Mouse (Mus musculus) cerebellum, adult 2 months (tissue): ENCODE results near the gene Senp5. TPM values are rescaled to one million over a fixed set of nuclear protein-coding genes. Genes with fewer than 3 reads are reported as not detected.

Experiments
- DNase-seq, 2 experiments: peaks; one replicate each; pipeline ENCODE4 v3.0.0; 2021
- H3K27ac ChIP-seq: fragments of 200-500 bp; 2 replicates; pipeline ENCODE4 v1.5.1; 2012; ENCODE audit warnings: low read length, control low read depth, inconsistent platforms; ENCODE audit not compliant: insufficient read depth
- H3K27me3 ChIP-seq: fragments of 200-500 bp; 2 replicates; pipeline ENCODE4 v1.6.1; 2012; ENCODE audit warnings: inconsistent platforms, mild to moderate bottlenecking, low read length, moderate library complexity; ENCODE audit not compliant: control insufficient read depth, insufficient read depth
- H3K4me1 ChIP-seq: fragments of 200-500 bp; 2 replicates; pipeline ENCODE4 v1.6.1; 2011; ENCODE audit warnings: low read length; ENCODE audit not compliant: control insufficient read depth, insufficient read depth
- H3K4me3 ChIP-seq: fragments of 200-500 bp; replicated peaks from 2 replicates; pipeline ENCODE3; 2011; ENCODE audit warnings: mild to moderate bottlenecking, low read depth, low read length, control low read depth; ENCODE audit not compliant: insufficient read depth
- CTCF ChIP-seq: fragments of 200-500 bp; IDR thresholded peaks from 2 replicates; pipeline ENCODE4 v1.5.1; 2011; ENCODE audit warnings: low read depth, mild to moderate bottlenecking, control low read depth, low read length, moderate library complexity, borderline replicate concordance; ENCODE audit not compliant: insufficient read depth
- POLR2A ChIP-seq: fragments of 200-500 bp; IDR thresholded peaks from 2 replicates; pipeline ENCODE4 v1.6.1; 2011; ENCODE audit warnings: low read length, control low read depth, borderline replicate concordance; ENCODE audit not compliant: insufficient read depth
- WGBS: fragments of 180-500 bp; shearing (Covaris S2); methylation state at CpG from one replicate; pipeline ENCODE4 v1.1.7; 2018; 5-methylcytosine and 5-hydroxymethylcytosine counted together
- polyA plus RNA-seq: library from polyadenylated mRNA; depleted of rRNA; stranded (reverse); fragments of >200 nt; gene quantifications from 2 replicates; pipeline ENCODE4 v1.2.3, GENCODE M21; 2012

The Senp5 gene
- polyA plus RNA-seq, 1 experiment, result 25.0 TPM

DNA sequence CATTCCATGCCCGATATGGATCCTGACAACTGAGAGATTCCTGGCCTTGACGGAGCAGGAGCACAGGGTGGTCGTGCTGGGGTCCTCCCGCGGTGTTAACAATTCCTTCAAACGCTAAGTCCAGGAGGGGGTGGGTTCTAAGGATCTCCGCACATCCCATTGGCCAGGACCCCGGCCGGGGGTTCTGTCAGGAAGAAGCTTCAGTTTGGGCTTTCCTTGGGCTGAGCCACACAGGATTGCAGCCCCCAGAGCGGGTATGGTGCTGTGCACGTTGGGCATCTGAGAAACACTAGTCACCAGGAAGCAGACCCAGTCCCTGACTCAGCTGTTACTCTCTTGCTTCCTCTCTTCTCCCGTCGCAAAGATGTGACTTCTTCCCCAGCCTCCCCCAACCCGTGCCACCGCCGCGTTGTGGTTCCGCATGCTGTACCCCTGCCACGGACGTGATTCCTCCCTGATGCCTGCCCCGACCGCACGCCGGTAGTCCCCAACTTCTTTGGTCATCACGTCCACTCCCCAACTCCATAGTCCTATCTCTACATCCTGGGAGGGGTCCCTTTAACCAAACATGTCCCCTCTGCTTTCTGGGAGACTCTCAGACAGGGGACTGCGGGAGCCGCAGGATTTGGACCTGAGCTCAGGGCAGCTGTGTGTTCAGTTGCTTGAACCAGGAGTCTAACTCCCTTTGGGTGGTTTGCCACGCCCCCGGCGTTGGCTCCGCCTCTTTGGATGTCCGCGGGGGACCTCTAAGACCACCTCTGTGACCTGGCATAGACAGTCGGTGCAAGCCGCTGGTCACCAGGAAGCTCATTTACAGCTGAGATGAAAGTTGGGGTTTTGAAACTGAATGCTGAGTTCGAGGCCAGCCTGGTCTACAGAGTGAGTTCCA, 67.8 kb downstream of the Senp5 start:
- DNase-seq, result peak; percentile 36 to 45
- Histone ChIP-seq H3K4me1 (peaks cover 4% of the 10 kb centered on the region), H3K27me3 (no peaks in the 10 kb centered on the region), H3K4me3 (peak overlapping the region; percentile 66), H3K27ac (peak overlapping the region; percentile 96)
- no peak for TF ChIP-seq CTCF
- no peak for TF ChIP-seq POLR2A
- 12% methylated on average over 36 of the region's 36 CpGs for WGBS

DNA sequence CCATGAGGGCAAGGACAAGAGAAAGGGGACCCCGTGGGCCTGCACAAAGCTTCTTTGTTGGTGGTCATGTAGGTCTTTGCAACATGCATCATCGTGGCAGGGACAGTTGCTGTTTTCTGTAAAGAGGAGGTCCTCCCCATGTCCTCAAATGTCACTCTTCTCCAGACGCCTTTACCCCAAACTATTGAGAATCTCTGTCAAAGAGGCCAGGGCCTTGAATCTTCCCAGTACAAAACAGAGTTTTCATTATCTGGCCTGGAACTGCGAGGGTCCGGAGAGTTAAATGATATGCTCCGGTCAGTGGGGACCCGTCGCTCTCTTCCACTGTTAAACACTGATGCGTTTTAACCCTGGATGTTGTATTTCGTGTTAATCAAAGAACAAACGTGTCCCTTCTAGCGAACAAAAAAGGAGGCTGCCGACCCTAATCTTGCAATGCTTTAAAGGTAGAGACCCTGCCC, 68.5 kb downstream of the Senp5 start:
- no peak for TF ChIP-seq POLR2A
- no peak for TF ChIP-seq CTCF
- peaks cover 4% of the 10 kb centered on the region for H3K4me1 ChIP-seq

DNA sequence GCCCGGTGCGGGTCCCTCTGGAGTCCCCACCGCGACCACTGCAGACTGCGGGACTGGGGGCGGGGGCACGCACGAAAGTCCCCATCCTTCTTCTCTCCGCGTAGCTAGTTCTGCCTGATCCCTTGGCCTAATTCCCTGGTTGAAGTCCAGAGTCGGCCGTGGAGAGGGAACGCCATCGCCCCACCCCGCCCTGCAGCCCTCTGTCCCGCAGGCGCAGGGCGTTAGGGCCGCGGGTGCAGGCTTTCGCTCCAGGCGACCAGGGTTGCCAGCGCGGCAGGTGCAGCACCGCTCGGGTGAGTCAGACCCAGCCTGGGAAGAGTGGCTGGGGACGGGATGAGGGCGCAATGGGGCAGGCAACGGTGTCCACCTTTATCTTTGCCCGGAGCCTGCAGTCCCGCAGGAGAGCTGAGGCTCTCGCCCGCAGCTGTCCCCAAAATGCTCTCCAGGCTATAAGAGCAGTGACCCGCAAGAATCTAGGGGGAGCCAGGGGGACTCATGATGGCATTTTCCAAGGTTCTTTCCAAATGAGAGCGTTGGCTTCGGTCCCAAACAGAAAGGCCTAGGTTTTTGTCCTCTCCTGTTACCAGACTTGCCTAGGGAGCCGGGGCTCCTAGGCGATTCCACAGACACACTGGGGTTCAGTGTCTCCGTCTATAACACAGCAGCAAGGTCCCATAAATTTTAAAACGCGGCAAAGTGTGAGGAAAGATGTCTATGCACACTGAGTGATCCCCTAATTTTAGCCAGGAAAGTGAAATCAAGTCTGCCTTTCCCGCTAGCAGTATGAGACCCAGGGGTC, 69.1 kb downstream of the Senp5 start, which contains the start of gene Pigz:
TSS of gene Pigz (plus strand) at position 101 of the 799 bp plus-strand sequence.
- Histone ChIP-seq H3K27me3 (no peaks in the 10 kb centered on the region), H3K4me1 (peaks cover 4% of the 10 kb centered on the region), H3K27ac (peak within 1 kb of the TSS; percentile 96), H3K4me3 (peak within 1 kb of the TSS; percentile 66)
- WGBS, result 3% methylated on average over 42 of the region's 42 CpGs
- peak; percentile 89 for DNase-seq
- no peak; the same call in 1 of the 2 replicates for TF ChIP-seq POLR2A
- TF ChIP-seq CTCF, result no peak

More for the DNA sequence above, 68.5 kb downstream of the Senp5 start:
- H3K27me3 ChIP-seq, result no peaks in the 10 kb centered on the region
- peak in 1 of 2 experiments; percentile 25 for DNase-seq
- H3K27ac ChIP-seq, result peak overlapping the region; percentile 96
- peak overlapping the region; percentile 66 for H3K4me3 ChIP-seq
- WGBS, result 34% methylated on average over 13 of the region's 13 CpGs

DNA sequence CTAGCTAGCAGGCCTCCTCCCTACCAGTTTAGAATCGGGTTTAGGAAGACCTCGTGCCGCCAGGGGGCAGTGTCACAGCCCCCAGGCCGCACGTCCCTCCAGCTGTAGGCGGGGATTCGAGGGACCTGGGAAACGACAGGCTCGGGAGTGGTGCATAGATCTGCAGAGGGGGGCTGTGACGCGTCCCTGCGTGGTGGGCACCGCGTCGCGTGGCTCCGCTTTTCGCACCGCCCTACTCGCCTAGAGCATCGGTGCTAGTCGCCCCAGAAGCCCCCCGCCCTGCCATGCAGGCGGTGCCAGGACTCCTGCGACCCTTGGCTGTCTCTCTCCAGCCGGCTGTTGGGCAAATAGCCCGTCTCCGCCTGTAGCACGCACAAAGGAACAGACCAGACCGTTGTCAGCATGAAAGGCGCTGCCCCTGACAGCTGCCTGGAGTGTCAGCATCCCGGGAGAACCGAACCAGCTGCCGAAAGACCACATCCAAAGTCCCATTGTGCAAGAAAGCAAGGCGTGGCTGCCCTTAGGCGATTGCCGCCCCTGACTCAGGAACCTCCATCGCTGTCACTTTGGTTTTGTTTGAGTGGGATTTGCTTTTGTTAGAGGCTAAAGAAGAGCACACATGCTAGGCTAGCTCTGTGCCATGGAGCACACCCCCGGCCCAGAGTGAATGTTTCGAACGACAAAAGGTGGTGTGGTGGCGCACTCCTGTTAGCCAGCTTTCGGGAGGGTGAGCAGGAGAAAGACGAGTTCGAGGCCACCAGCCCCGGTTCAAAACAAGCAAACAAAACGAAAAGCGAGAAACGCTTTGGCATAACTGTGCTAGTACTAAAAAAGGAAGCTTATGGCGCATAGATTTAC, 70.0 kb downstream of the Senp5 start:
- peak overlapping the region; percentile 66 for H3K4me3 ChIP-seq
- TF ChIP-seq CTCF (peak; percentile 87), POLR2A (peak; percentile 79)
- H3K27ac ChIP-seq, result peak overlapping the region; percentile 96
- DNase-seq, result peak; percentile 92 to 95
- H3K4me1 ChIP-seq, result peaks cover 4% of the 10 kb centered on the region
- WGBS, result under 1% methylated on average over 50 of the region's 50 CpGs
- H3K27me3 ChIP-seq, result no peaks in the 10 kb centered on the region

DNA sequence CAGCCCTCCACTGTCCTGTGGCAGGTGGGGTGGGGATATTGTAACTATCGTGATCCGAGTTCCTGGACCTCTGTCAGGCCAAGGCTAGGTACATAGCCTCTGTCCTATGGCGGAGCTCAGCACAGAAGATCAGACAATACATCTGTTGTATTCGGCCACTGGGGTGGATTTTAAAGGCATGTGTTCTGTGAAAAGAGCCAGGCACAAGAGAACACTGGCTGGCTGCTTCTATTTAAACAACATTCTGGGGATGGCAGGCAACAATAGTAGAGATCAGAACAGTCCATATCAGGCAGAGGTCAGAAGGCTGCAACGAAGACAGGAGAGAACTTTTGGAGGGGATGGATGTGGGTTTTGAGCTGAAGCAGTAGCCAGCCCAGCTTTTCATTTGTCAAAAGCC, 70.8 kb downstream of the Senp5 start:
- no peak overlapping the region for H3K4me3 ChIP-seq
- peaks cover 4% of the 10 kb centered on the region for H3K4me1 ChIP-seq
- DNase-seq, result peak; percentile 29 to 36
- peak overlapping the region; percentile 37 for H3K27ac ChIP-seq
- H3K27me3 ChIP-seq, result no peaks in the 10 kb centered on the region
- 57% methylated on average over 5 of the region's 5 CpGs for WGBS
- TF ChIP-seq CTCF (no peak), POLR2A (no peak)

DNA sequence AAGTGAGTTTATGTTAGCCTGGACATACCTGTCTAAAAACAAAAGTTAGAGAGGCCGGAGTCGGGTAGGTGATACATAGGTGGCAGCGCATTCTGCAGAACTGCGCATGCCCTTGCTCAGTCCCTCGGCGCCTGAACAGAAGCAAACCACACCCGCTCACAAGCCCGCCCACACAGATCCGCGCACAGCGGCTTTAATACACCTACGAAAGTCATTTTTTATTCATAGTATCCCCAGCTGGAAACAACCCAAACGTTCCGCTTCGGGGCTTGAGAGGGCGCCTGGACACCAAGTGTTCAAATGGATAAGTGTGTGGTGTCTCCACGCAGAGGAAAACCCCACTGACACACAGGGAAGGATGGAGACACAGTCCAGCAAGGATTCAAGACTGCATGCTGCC, 71.8 kb downstream of the Senp5 start:
- H3K4me3 ChIP-seq, result no peak overlapping the region
- no peak for TF ChIP-seq POLR2A
- no peak for TF ChIP-seq CTCF
- H3K27ac ChIP-seq, result peak overlapping the region; percentile 37; the same call in 1 of the 2 replicates
- H3K4me1 ChIP-seq, result peaks cover 4% of the 10 kb centered on the region
- no peaks in the 10 kb centered on the region for H3K27me3 ChIP-seq
- DNase-seq, result no peak
- WGBS, result 70% methylated on average over 17 of the region's 17 CpGs

DNA sequence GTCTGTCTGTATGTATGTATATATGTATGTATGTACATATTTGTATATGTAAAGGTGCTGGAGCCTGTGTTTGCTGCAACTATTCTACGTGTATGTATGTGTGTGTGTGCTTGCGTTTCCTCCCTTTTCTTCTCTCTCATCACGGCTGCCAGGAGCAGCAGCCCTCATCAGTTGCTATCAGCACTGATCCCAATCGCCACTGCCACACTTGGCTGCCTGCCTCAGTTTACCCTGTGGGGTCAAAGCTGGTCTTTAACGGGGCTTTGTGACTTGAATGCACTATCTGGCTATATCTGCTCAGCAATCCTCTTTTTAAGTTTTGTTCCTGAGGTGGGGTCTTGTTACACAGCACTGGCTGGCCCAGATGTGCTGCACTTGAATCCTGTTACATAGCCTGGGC, 75.7 kb downstream of the Senp5 start:
- Histone ChIP-seq H3K27ac (no peak overlapping the region), H3K27me3 (no peaks in the 10 kb centered on the region), H3K4me3 (no peak overlapping the region), H3K4me1 (no peaks in the 10 kb centered on the region)
- WGBS, result 85% methylated on average over 5 of the region's 5 CpGs
- DNase-seq, result no peak
- TF ChIP-seq CTCF (no peak), POLR2A (no peak)
